Mouse (Mus musculus) adipocyte (in vitro differentiated cells): Measurements from ENCODE around the gene Ywhaq.
A peak's percentile ranks its signal among the peaks of the same experiment; 100 is the strongest.
"Not testable (repeated sequence)": the region's sequence is repeated elsewhere in the genome, so short reads cannot be mapped to it uniquely, and the experiment has no call there.

ENCODE experiments used
- DNase-seq: peaks from one replicate; pipeline ENCODE4 v3.0.0-alpha.2; 2016; ENCODE audit warnings: low spot score

The Ywhaq gene

GRCm38 (mm10) chr12:21409651-21410050 is 7.8 kb downstream of the Ywhaq start:
- DNase-seq = no peak

- no peak for DNase-seq
These were observed 8.6 kb downstream of the Ywhaq start for GRCm38 (mm10) chr12:21408789-21409367.

GRCm38 (mm10) chr12:21402771-21403170 is 14.7 kb downstream of the Ywhaq start:
- no peak for DNase-seq

GRCm38 (mm10) chr12:21386201-21386600 is 31.2 kb downstream of the Ywhaq start:
- no peak for DNase-seq

- not testable (repeated sequence) for DNase-seq
These were observed 38.6 kb downstream of the Ywhaq start for GRCm38 (mm10) chr12:21378765-21379346.

- no peak for DNase-seq
These were observed 41.9 kb downstream of the Ywhaq start for GRCm38 (mm10) chr12:21375376-21376157.

- no peak for DNase-seq
These were observed 43.5 kb downstream of the Ywhaq start for GRCm38 (mm10) chr12:21373820-21374475.

GRCm38 (mm10) chr12:21373100-21373819 is 44.2 kb downstream of the Ywhaq start, which contains the start of gene Adam17:
Adam17 (minus strand) TSS chr12:21373632.
- DNase-seq = peak; percentile 96

- peak; percentile 49 for DNase-seq
These were observed 47.3 kb downstream of the Ywhaq start for GRCm38 (mm10) chr12:21370035-21370611.

- no peak for DNase-seq
These were observed 48.4 kb downstream of the Ywhaq start for GRCm38 (mm10) chr12:21369087-21369410.

- no peak for DNase-seq
These were observed 48.9 kb downstream of the Ywhaq start for GRCm38 (mm10) chr12:21368376-21369086.

GRCm38 (mm10) chr12:21364624-21365435 is 52.6 kb downstream of the Ywhaq start:
- no peak for DNase-seq

- DNase-seq = no peak
These were observed 54.2 kb downstream of the Ywhaq start for GRCm38 (mm10) chr12:21363195-21363594.

GRCm38 (mm10) chr12:21362686-21363085 is 54.8 kb downstream of the Ywhaq start:
- no peak for DNase-seq

GRCm38 (mm10) chr12:21353681-21354080 is 63.8 kb downstream of the Ywhaq start:
- no peak for DNase-seq

GRCm38 (mm10) chr12:21350113-21350876 is 67.1 kb downstream of the Ywhaq start:
- DNase-seq = no peak

GRCm38 (mm10) chr12:21346972-21347371 is 70.5 kb downstream of the Ywhaq start:
- DNase-seq = no peak

GRCm38 (mm10) chr12:21340674-21341073 is 76.8 kb downstream of the Ywhaq start:
- DNase-seq = no peak
